Mouse (Mus musculus) kidney, embryonic 16.5 days (tissue): ENCODE data around the gene Wdr91. TPM values are rescaled to one million over a fixed set of nuclear protein-coding genes. Genes with fewer than 3 reads are reported as not detected.

Experiments
- ATAC-seq: fragments of 200-750 bp; cut with Nextera tagmentation; 2 replicates; pipeline ENCODE4 v1.8.0; 2017; ENCODE audit warnings: moderate TSS enrichment; ENCODE audit not compliant: low FRiP score, low TSS enrichment
- H3K27ac ChIP-seq: fragments of 300-500 bp; sonication (generic); 2 replicates; pipeline ENCODE4 v1.5.1; 2014; ENCODE audit warnings: low read length
- H3K27me3 ChIP-seq: fragments of 300-500 bp; sonication (generic); 2 replicates; pipeline ENCODE4 v1.6.1; 2014; ENCODE audit warnings: low read length, control low read depth, mixed read lengths; ENCODE audit not compliant: insufficient read depth
- H3K36me3 ChIP-seq: fragments of 300-500 bp; sonication (generic); 2 replicates; pipeline ENCODE4 v1.6.1; 2014; ENCODE audit warnings: low read length, control low read depth, mixed read lengths; ENCODE audit not compliant: insufficient read depth
- H3K4me1 ChIP-seq: fragments of 300-500 bp; sonication (generic); 2 replicates; pipeline ENCODE4 v1.6.1; 2014; ENCODE audit warnings: low read length, control low read depth, mixed read lengths; ENCODE audit not compliant: insufficient read depth
- H3K4me2 ChIP-seq: fragments of 300-500 bp; sonication (generic); replicated peaks from 2 replicates; pipeline ENCODE4 v1.6.1; 2014; ENCODE audit warnings: low read depth, low read length
- H3K4me3 ChIP-seq: fragments of 300-500 bp; sonication (generic); 2 replicates; pipeline ENCODE4 v1.5.1; 2014; ENCODE audit warnings: mild to moderate bottlenecking, low read length
- H3K9ac ChIP-seq: fragments of 300-500 bp; sonication (generic); replicated peaks from 2 replicates; pipeline ENCODE4 v1.6.1; 2014; ENCODE audit warnings: low read length
- H3K9me3 ChIP-seq: fragments of 300-500 bp; sonication (generic); 2 replicates; pipeline ENCODE4 v1.6.1; 2016; ENCODE audit warnings: low read length, control low read depth
- WGBS: fragments of 180-500 bp; shearing (Covaris S2); extraction: QIAGEN DNeasy Blood & Tissue Kit; methylation state at CpG from one replicate; pipeline ENCODE4 v1.1.7; 2014; 5-methylcytosine and 5-hydroxymethylcytosine counted together
- polyA plus RNA-seq: library from polyadenylated mRNA; unstranded; fragments of >200 nt; fragmentation: Nextera tagmentation; extraction: Ambion mirVana; gene quantifications from 2 replicates; pipeline ENCODE4 v1.2.1, GENCODE M21; 2015

Wdr91 gene
- polyA plus RNA-seq, 1 experiment from 2014 or later: 11.3 TPM

DNA sequence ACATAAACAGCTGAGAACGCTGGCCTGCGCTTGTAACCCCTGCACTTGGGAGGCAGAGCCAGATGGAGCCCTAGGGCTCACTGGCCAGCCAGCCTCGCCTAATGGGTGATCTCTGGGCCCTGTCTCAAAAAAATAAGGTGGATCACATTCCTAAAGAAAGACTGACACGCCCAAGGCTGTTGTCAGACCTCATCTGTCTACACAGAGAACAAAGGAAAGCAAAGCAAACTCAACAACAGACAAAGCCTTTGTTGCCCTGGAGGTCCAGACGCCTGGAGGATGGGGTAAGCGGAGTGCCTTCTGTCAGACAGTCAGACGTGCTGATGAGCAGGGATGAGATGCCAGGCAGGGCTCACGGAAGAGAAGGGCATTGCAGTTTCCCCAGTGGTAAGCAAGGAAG lies 43.9 kb downstream of the Wdr91 start:
- H3K27me3 ChIP-seq: no peaks in the 10 kb centered on the region
- H3K4me1 ChIP-seq: peaks cover 38% of the 10 kb centered on the region
- 67% methylated on average over 8 of the region's 8 CpGs for WGBS
- H3K4me3 ChIP-seq: no peak overlapping the region
- H3K9me3 ChIP-seq: no peaks in the 10 kb centered on the region
- ATAC-seq: no peak
- no peak overlapping the region for H3K9ac ChIP-seq
- H3K4me2 ChIP-seq: no peak overlapping the region
- H3K36me3 ChIP-seq: no peaks in the 10 kb centered on the region
- no peak overlapping the region for H3K27ac ChIP-seq

DNA sequence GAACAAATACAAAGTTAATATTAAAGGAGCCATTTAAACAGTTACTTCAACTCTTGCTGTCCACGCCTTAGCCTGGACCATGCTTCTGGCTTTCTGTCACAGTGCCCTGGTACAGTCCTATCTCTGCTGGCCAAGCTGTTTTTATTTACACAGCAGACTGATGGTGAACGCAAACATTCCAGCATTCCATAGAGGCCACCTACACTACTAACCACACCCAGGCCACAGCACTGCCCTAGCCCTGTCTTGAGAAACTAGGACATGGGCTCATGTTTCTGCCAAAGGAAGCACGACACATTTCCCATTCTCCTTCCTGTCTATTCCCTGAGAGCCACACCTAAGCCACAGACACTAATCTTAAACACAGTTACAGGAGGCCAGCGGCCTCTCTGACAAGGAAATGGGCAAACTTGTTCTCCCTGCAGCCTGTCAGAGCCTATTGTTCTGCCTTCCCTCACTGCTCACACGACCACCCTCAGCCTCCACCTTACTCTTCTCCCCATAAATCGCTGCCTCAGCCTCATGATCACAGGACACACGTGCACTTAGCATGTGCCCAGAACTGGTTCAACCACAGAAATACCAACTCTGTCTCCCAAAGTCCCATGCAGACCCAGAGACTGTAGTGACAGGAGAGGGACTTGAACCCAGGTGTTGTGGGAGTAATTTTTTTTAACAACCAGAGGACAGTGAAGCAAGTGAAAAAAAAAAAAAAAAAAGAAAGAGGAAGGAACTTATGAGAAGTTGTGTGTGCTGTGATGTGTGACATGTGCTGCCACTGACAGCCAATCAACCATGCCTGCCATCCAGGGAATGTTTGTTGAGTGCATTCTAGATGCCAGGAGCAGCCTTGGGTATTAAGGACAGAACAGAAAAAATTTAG lies 44.7 kb downstream of the Wdr91 start:
- 53% methylated on average over 7 of the region's 7 CpGs for WGBS
- H3K4me1 ChIP-seq: peaks cover 36% of the 10 kb centered on the region

DNA sequence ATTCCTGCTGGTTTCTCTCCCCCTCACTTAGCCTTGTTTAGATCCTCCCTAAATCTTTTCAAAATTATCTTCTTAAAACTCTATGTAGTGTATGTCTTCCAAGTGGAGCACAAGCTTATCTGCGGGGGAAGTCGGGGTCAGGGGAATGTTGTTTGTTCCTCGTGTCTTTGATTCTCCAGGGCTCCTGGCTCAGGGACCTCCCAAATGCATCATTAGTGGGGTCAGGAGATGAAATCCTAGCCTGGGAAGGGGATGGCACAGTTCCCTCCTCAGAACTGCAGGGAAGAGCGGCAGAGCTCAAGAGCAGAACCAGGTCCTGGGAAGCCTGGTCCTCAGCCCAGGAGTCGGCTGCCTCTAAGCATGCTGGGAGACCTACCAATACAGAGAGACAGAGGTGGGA lies 45.5 kb downstream of the Wdr91 start:
- no peaks in the 10 kb centered on the region for H3K27me3 ChIP-seq
- peaks cover 35% of the 10 kb centered on the region for H3K4me1 ChIP-seq
- no peak overlapping the region for H3K4me3 ChIP-seq
- no peak for ATAC-seq
- no peak overlapping the region for H3K9ac ChIP-seq
- H3K36me3 ChIP-seq: no peaks in the 10 kb centered on the region
- H3K9me3 ChIP-seq: no peaks in the 10 kb centered on the region
- H3K27ac ChIP-seq: peak overlapping the region; percentile 72; the same call in 1 of the 2 replicates
- H3K4me2 ChIP-seq: no peak overlapping the region
- 46% methylated on average over 5 of the region's 5 CpGs for WGBS

More for the DNA sequence above, 44.7 kb downstream of the Wdr91 start:
- Histone ChIP-seq H3K4me2 (no peak overlapping the region), H3K27me3 (no peaks in the 10 kb centered on the region), H3K27ac (peak overlapping the region; percentile 72; the same call in 1 of the 2 replicates), H3K4me3 (no peak overlapping the region), H3K36me3 (no peaks in the 10 kb centered on the region), H3K9me3 (no peaks in the 10 kb centered on the region), H3K9ac (no peak overlapping the region)
- ATAC-seq: peak; percentile 57

DNA sequence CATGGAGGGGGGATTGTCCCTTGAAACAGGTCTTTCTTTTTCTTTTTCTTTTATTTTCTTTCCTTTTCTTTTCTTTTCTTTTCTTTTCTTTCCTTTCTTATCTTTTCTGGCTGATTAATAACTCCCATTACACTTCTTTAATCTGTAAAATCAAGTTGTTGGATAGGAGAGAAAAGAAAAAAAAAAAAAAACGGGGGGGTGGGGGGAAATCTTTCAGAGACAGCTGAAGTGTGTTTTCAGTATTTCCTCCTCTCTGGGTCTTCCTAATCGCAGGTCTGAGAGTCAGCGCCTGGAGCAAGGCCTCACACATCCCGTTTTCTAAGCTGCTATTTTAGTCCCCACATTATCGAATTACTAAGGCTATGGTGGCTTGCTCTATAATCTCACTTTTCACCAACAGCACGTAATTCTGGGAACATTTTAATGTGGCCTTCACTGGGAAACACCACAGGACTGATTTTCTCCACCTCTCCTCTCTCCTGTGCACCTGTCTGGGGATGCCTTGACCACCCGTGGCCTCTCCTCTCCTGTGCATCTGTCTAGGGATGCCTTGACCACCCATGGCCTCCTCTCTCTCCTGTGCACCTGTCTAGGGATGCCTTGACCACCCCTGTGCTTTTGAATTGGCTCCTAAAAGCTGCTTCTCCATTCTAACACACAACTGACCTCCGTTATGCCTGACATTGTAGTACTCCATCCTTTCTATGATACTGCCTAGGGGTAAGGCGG lies 46.7 kb downstream of the Wdr91 start:
- Histone ChIP-seq H3K4me3 (no peak overlapping the region), H3K27me3 (no peaks in the 10 kb centered on the region), H3K27ac (no peak overlapping the region), H3K36me3 (no peaks in the 10 kb centered on the region), H3K9ac (no peak overlapping the region), H3K4me2 (no peak overlapping the region), H3K9me3 (no peaks in the 10 kb centered on the region), H3K4me1 (peaks cover 31% of the 10 kb centered on the region)
- ATAC-seq: no peak
- WGBS: 62% methylated on average over 9 of the region's 9 CpGs

DNA sequence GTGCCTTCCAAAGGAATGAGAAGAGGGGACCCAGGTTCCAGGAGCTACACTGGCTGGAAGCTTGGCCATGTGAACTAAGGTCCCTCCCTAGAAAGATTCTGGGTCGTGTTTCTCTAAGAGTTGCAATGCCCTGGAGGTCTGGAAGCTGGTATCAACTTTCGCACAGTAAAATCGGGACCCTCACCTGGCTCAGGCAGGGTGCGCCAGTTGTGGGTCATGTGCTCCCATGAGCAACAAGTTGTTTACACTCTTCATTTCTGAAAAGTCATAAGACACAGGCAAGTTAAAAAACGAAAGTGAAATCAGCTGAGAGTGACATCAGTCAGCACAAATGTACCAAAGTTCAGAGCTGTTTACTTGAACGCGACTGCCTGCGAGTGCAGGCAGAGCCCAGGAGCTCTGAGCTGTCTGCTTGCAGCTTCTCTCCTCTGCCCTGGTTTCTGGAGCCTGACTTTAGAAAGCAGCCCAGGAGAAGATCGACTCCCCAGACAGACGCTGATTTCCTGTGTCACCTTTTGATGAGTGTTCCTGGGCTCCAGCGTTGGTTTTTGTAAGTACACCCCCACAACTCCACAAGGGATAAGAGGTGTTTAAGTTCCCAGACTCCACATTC lies 47.8 kb downstream of the Wdr91 start, which contains the start of gene Tmem140:
TSS of gene Tmem140 (plus strand) at position 356 of the 613 bp plus-strand sequence.
- peak within 1 kb of the TSS; percentile 55 for H3K9ac ChIP-seq
- ATAC-seq: 0 out of 2 replicates have a peak, but pooled peaks have one; percentile 27
- H3K27ac ChIP-seq: 0 out of 2 replicates have a peak within 1 kb of the TSS, but pooled peaks have one; percentile 12
- H3K4me3 ChIP-seq: peak within 1 kb of the TSS; percentile 30
- H3K36me3 ChIP-seq: no peaks in the 10 kb centered on the region
- H3K4me1 ChIP-seq: peaks cover 28% of the 10 kb centered on the region
- 16% methylated on average over 11 of the region's 11 CpGs for WGBS
- H3K9me3 ChIP-seq: no peaks in the 10 kb centered on the region
- H3K4me2 ChIP-seq: peak within 1 kb of the TSS; percentile 45
- H3K27me3 ChIP-seq: no peaks in the 10 kb centered on the region

DNA sequence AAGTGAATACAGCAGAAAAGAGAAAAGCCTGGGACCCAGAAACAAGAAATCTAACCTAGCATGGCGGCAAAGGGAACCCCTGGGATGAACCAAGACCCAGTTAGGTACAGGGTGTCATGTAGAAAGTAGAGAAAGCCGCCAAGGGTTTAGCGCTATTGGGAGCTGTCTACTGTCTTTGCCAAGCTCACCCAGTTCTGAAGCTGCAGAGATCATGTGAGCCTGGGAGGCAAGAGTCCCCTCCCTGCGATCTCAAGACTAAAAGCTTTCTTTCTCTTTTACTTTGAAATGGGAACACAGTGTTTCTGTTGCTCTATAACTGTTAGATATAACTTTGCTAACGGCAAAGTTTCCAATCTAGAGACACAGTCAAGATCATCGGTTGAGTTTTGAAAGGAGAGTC lies 48.3 kb downstream of the Wdr91 start:
- H3K4me2 ChIP-seq: peak overlapping the region; percentile 45; the same call in 1 of the 2 replicates
- H3K27me3 ChIP-seq: no peaks in the 10 kb centered on the region
- H3K4me3 ChIP-seq: peak overlapping the region; percentile 30; the same call in 1 of the 2 replicates
- H3K9ac ChIP-seq: no peak overlapping the region
- H3K4me1 ChIP-seq: peaks cover 28% of the 10 kb centered on the region
- WGBS: 94% methylated on average over 6 of the region's 6 CpGs
- ATAC-seq: no peak
- H3K36me3 ChIP-seq: no peaks in the 10 kb centered on the region
- H3K9me3 ChIP-seq: 0 out of 2 replicates have a peak, but pooled peaks cover 1% of the 10 kb centered on the region
- no peak overlapping the region for H3K27ac ChIP-seq

DNA sequence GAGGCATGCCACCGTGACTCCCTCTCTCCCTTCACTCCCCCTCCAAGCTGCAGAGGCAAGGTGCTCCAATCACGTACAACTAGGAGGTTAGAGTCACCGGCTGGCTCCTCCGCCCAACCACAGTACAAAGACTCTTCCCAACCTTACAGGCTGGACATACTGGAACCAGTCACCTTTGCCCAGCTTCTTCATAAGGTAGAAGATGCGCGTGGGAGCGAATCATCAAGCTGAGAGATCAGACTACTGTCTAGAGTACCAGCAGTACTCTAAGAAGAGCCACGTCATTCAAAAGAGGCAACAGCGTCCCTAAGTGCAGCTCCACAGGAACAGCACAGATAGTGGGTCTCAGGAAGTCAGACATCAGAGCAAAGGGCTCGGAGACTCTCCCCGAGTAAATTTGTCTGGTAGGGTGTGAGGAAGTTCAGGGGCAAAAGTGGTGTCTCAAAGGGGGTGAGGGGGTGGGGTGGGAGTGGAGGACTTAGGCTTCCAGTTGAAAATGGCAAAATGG lies 49.1 kb downstream of the Wdr91 start:
- Histone ChIP-seq H3K9ac (no peak overlapping the region), H3K9me3 (0 out of 2 replicates have a peak, but pooled peaks cover 4% of the 10 kb centered on the region), H3K4me3 (no peak overlapping the region), H3K4me2 (no peak overlapping the region), H3K27ac (no peak overlapping the region), H3K36me3 (no peaks in the 10 kb centered on the region), H3K27me3 (no peaks in the 10 kb centered on the region), H3K4me1 (peaks cover 23% of the 10 kb centered on the region)
- 86% methylated on average over 11 of the region's 11 CpGs for WGBS
- no peak for ATAC-seq

DNA sequence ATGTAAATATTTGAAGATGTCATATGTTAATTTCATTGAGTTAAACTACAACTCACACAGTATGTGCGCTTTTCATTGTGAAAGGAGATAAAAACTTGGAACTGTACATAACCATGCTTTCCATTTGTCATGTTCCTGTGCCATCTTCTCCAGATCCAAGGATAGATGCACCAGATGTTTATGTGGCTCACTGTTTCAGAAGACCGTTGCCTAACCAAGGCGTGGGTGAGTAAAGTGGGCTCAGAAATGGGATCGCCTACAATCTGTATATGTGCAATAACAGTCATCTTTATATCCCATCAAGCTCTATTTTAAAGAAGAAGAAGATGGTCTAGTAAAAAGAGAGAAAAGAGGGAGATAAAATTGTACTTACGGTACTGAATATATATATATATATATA lies 78.3 kb downstream of the Wdr91 start:
- H3K9ac ChIP-seq: no peak overlapping the region
- H3K27ac ChIP-seq: no peak overlapping the region
- WGBS: 93% methylated on average over 5 of the region's 5 CpGs
- H3K4me2 ChIP-seq: no peak overlapping the region
- H3K9me3 ChIP-seq: no peaks in the 10 kb centered on the region
- no peaks in the 10 kb centered on the region for H3K27me3 ChIP-seq
- H3K4me1 ChIP-seq: no peaks in the 10 kb centered on the region
- ATAC-seq: no peak
- H3K4me3 ChIP-seq: no peak overlapping the region
- H3K36me3 ChIP-seq: no peaks in the 10 kb centered on the region
